Mouse (Mus musculus) erythroblast, embryonic 14.5 days (primary cell): Measurements from ENCODE around the gene Gm4779. TPM values are rescaled to one million over a fixed set of nuclear protein-coding genes. Genes with fewer than 3 reads are reported as not detected.
"Not testable (repeated sequence)": the region's sequence is repeated elsewhere in the genome, so short reads cannot be mapped to it uniquely, and the experiment has no call there.

Experiments
- H3K27me3 ChIP-seq: 2 replicates; pipeline ENCODE4 v1.6.1; 2012; ENCODE audit warnings: inconsistent platforms; ENCODE audit not compliant: control insufficient read depth
- H3K36me3 ChIP-seq: 2 replicates; pipeline ENCODE4 v1.6.1; 2012; ENCODE audit warnings: mild to moderate bottlenecking, inconsistent platforms; ENCODE audit not compliant: control insufficient read depth
- H3K4me1 ChIP-seq: 2 replicates; pipeline ENCODE4 v1.6.1; 2012; ENCODE audit warnings: inconsistent platforms; ENCODE audit not compliant: control insufficient read depth
- H3K4me3 ChIP-seq: replicated peaks from 2 replicates; pipeline ENCODE3; 2012; ENCODE audit warnings: moderate library complexity, mild to moderate bottlenecking, inconsistent platforms
- H3K9me3 ChIP-seq: 2 replicates; pipeline ENCODE4 v1.6.1; 2012; ENCODE audit warnings: low read length, inconsistent platforms, mixed read lengths; ENCODE audit not compliant: control insufficient read depth
- GATA1 ChIP-seq: IDR thresholded peaks from 2 replicates; pipeline ENCODE4 v1.6.1; 2012; ENCODE audit warnings: low read length, inconsistent platforms, mixed read lengths
- TAL1 ChIP-seq: IDR thresholded peaks from 3 replicates; pipeline ENCODE4 v1.6.1; 2012; ENCODE audit warnings: low read length, inconsistent platforms, mixed read lengths
- polyA plus RNA-seq: library from polyadenylated mRNA; stranded (reverse); fragments of >175 nt; gene quantifications from 2 replicates; pipeline ENCODE4 v1.2.3, GENCODE M21; 2012

The Gm4779 gene
- 0.05 TPM in 1 of 2 replicates, not detected in the other for polyA plus RNA-seq

DNA sequence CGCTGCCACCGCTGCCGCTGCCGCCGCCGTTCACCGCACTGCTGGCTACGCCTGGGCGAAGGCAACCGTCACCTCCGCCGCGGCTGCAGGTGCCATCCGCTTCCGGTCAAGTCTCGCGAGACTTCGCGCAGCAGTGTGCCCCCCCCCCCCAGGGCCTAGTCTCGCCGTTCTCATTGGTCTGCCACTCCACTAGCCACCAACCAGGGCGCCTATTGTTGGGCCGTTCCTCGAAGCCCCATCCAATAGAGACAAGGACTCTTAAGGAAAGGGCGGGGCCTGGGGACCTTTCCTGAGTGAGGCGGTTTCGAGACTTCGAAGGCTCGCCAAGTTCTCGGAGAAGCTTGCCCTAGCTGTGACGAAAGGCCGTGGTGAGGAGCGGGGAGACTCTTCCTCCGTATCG, at the start of gene Gm4779, which contains the start of gene 8030474K03Rik:
Gm4779 (minus strand) TSS at position 82 of the 400 bp plus-strand sequence.
8030474K03Rik (plus strand) TSS at position 315 of the 400 bp plus-strand sequence.
- Histone ChIP-seq H3K36me3 (no peaks in the 10 kb centered on the region), H3K9me3 (peaks cover 14% of the 10 kb centered on the region), H3K27me3 (no peaks in the 10 kb centered on the region), H3K4me3 (no peak within 1 kb of the TSS), H3K4me1 (no peaks in the 10 kb centered on the region)
- TF ChIP-seq GATA1 (no peak), TAL1 (no peak)

- not testable (repeated sequence) for H3K4me3 ChIP-seq, H3K9me3 ChIP-seq, H3K36me3 ChIP-seq, H3K27me3 ChIP-seq, H3K4me1 ChIP-seq
These were observed 25.8 kb upstream of the Gm4779 start for GRCm38 (mm10) chrX:101819980-101820379.

GRCm38 (mm10) chrX:101819163-101819562, 24.9 kb upstream of the Gm4779 start:
- Histone ChIP-seq H3K4me3 (no peak overlapping the region), H3K27me3 (no peaks in the 10 kb centered on the region; the same call in 1 of the 2 replicates), H3K9me3 (no peaks in the 10 kb centered on the region), H3K4me1 (no peaks in the 10 kb centered on the region), H3K36me3 (no peaks in the 10 kb centered on the region)
- TF ChIP-seq GATA1 (no peak), TAL1 (no peak)

- no peaks in the 10 kb centered on the region for H3K36me3 ChIP-seq
- no peaks in the 10 kb centered on the region for H3K27me3 ChIP-seq
- TF ChIP-seq TAL1 (no peak), GATA1 (no peak)
- no peak overlapping the region for H3K4me3 ChIP-seq
- H3K4me1 ChIP-seq = no peaks in the 10 kb centered on the region
- H3K9me3 ChIP-seq = no peaks in the 10 kb centered on the region
These were observed 17.5 kb upstream of the Gm4779 start for GRCm38 (mm10) chrX:101811750-101812149.

DNA sequence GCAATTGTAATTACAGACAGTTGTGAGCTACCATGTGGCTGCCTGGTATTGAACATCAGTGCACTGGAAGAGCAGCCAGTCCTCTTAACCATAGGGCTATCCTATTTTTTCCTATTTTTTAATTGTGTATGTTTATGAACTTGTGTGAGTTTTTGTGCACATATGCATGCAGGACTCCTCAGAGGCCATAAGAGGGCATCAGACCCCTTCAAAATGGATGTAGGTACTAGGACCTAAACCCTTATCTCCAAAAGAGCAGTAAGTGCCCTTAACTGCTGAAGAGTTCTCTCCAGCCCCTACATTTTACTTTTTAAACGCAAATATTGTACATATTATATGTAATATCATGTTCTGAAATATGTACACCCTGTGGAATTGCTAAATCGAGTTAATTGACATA, 11.3 kb upstream of the Gm4779 start:
- TF ChIP-seq GATA1 = no peak
- TF ChIP-seq TAL1 = no peak
- Histone ChIP-seq H3K36me3 (no peaks in the 10 kb centered on the region), H3K9me3 (no peaks in the 10 kb centered on the region), H3K4me1 (no peaks in the 10 kb centered on the region), H3K27me3 (no peaks in the 10 kb centered on the region; the same call in 1 of the 2 replicates), H3K4me3 (no peak overlapping the region)

DNA sequence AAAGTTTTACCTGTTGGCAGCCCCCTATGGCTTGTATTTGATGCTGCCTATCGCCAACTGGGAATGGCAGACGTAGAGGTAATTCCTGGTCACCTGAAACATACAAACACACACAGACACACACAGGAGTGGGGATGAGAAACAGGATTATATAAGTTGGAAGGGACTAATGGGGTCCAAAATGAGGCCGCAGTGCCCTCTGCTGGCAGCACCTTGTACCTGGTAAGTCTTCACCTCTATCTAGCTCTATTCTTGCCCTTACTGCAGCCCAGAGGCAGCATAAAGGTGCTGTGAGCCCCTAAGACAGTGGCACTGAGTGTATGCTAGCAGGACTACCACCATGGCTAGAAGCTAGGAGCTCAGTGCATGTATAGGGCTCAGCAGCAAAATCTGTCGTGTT, 2.7 kb downstream of the Gm4779 start:
- TF ChIP-seq GATA1 (no peak), TAL1 (no peak)
- Histone ChIP-seq H3K4me3 (no peak overlapping the region), H3K9me3 (peaks cover 14% of the 10 kb centered on the region)

DNA sequence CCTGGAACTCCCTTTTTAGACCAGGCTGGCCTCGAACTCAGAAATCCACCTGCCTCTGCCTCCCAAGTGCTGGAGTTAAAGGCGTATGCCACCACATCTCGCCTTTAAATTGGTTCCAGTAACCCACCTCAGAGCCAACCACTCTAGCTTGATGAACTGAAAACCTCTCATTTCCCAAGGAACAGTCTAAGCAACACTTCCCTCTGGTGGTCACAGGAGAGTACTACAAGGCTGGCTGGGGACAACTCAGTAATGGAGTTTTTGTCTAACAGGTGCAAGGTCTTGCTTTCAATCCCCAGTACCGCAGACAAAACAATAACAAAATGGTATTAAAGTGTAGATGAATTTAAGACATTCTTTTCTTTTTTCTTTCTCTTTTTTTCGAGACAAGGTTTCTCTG, 22.2 kb downstream of the Gm4779 start:
- Histone ChIP-seq H3K9me3 (no peaks in the 10 kb centered on the region), H3K27me3 (no peaks in the 10 kb centered on the region), H3K4me1 (no peaks in the 10 kb centered on the region), H3K36me3 (no peaks in the 10 kb centered on the region), H3K4me3 (no peak overlapping the region)
- no peak for TF ChIP-seq GATA1
- TF ChIP-seq TAL1 = no peak

More for the DNA sequence above, 2.7 kb downstream of the Gm4779 start:
- no peaks in the 10 kb centered on the region for H3K36me3 ChIP-seq
- no peaks in the 10 kb centered on the region for H3K27me3 ChIP-seq
- no peaks in the 10 kb centered on the region for H3K4me1 ChIP-seq

DNA sequence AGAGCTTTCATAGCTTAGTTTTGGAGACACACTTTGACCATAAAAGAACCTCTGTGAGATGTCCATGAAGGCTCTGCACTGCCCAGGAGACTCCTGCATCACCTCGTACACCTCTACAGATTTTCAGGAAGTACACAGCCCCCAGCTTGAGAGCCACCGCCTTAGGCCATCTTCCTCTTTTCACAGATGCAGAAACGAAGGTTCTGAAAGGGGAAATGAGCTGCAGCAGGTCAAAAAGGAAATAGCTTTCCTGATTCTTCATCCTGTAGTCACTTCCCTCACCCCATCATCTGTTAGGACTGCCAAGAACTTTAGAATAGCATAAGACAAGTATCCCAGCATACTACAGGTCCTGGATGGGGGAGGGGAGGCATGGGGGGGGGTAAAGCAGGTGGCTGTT, 23.9 kb downstream of the Gm4779 start:
- no peaks in the 10 kb centered on the region for H3K4me1 ChIP-seq

GRCm38 (mm10) chrX:101769478-101769877, 24.7 kb downstream of the Gm4779 start:
- no peak overlapping the region for H3K4me3 ChIP-seq
- TF ChIP-seq GATA1 (no peak), TAL1 (no peak)
- H3K36me3 ChIP-seq = no peaks in the 10 kb centered on the region
- H3K4me1 ChIP-seq = no peaks in the 10 kb centered on the region
- H3K27me3 ChIP-seq = no peaks in the 10 kb centered on the region
- no peaks in the 10 kb centered on the region for H3K9me3 ChIP-seq

More for the DNA sequence above, 23.9 kb downstream of the Gm4779 start:
- Histone ChIP-seq H3K9me3 (no peaks in the 10 kb centered on the region), H3K36me3 (no peaks in the 10 kb centered on the region), H3K4me3 (no peak overlapping the region), H3K27me3 (no peaks in the 10 kb centered on the region)
- no peak for TF ChIP-seq TAL1
- TF ChIP-seq GATA1 = no peak

DNA sequence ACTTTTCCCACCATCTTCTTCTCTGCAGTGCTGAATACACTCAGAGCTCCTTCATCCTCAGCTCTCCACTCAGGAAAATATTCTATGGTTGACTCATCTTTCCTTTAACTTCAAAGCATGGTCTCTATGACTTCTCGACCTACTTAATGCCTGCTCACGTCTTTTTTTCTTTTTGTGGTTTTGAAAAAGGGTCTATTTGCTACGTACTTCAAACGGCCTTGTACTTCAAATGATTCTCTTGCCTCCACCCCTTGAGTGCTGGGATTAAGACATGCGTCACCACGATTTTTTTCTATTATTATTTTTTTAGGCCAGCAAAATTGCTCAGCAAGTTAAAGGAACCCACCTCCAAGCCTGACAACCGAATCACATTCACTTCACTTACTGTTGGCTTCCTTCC, 26.9 kb downstream of the Gm4779 start:
- no peaks in the 10 kb centered on the region for H3K36me3 ChIP-seq
- H3K27me3 ChIP-seq = no peaks in the 10 kb centered on the region
- no peak overlapping the region for H3K4me3 ChIP-seq
- TF ChIP-seq GATA1 (no peak), TAL1 (no peak)
- H3K9me3 ChIP-seq = no peaks in the 10 kb centered on the region
- no peaks in the 10 kb centered on the region for H3K4me1 ChIP-seq
